Mouse (Mus musculus): ENCODE measurements around the gene Epp13. TPM values are rescaled to one million over a fixed set of nuclear protein-coding genes. Genes with fewer than 3 reads are reported as not detected.

The Epp13 gene
- total RNA-seq (2012; rRNA removed) (not detected in 2 replicates), total RNA-seq (2014; rRNA removed) (not detected in 2 replicates), polyA plus RNA-seq (2012; ENCODE audit: insufficient read length, low read depth) (not detected in 2 replicates)

GRCm38 (mm10) chr7:6252410-6252809, at the start of gene Epp13:
Gene Epp13 (plus strand): TSS chr7:6252710.
- dilution Hi-C loops (cut with MboI; ENCODE audit: extremely low pct_ligation_motif_present, extremely low pct_unique_long_range_greater_than_20kb, low sequenced_read_pairs), result no loop called here
- Histone ChIP-seq H3K4me3 (replicated peaks in 1 of 3; ENCODE audit: low read depth in 2 of 3, low read length in 2 of 3, poor library complexity in 1 of 3) (no peak within 1 kb of the TSS), H3K9ac (ENCODE audit: insufficient read depth, low read depth) (no peak within 1 kb of the TSS), H3K4me2 (ENCODE audit: insufficient read depth, low read depth, poor library complexity, severe bottlenecking) (no peak within 1 kb of the TSS), H3K9me3 (replicated peaks; ENCODE audit: low read length) (peaks cover 6% of the 10 kb centered on the region), H3K79me2 (replicated peaks; ENCODE audit: control insufficient read depth, extremely low read depth, insufficient read depth, poor library complexity, severe bottlenecking) (no peaks in the 10 kb centered on the region), H3K27ac (ENCODE audit: insufficient read depth, low read depth) (no peak within 1 kb of the TSS), H3K27me3 (replicated peaks) (peaks cover 51% of the 10 kb centered on the region), H3K4me1 (ENCODE audit: control insufficient read depth in 1 of 2, insufficient read depth in 2 of 2) (no peaks in the 10 kb centered on the region), H3K36me3 (replicated peaks in 1 of 2; ENCODE audit: control insufficient read depth in 1 of 2, insufficient read depth in 1 of 2, low read length in 1 of 2) (no peaks in the 10 kb centered on the region)
- in situ Hi-C loops (cut with MboI; ENCODE audit: low pct_ligation_motif_present, low pct_unique_long_range_greater_than_20kb, low sequenced_read_pairs), result no loop called here
- no peak for DNase-seq (ENCODE audit: extremely low read depth)
- TF ChIP-seq ZKSCAN1 (IDR thresholded peaks at IDR 0.05; ENCODE audit: borderline replicate concordance, low read depth, low read length), result no peak
- no peak for TF ChIP-seq ZC3H11A (IDR thresholded peaks at IDR 0.05; ENCODE audit: low read depth, low read length)
- TF ChIP-seq EP300 (IDR thresholded peaks at IDR 0.05; ENCODE audit: low read length), result no peak
- no peak for TF ChIP-seq E2F4 (IDR thresholded peaks at IDR 0.05; ENCODE audit: insufficient replicate concordance, low read depth, low read length)
- no peak for TF ChIP-seq MEF2A (IDR thresholded peaks at IDR 0.05; ENCODE audit: borderline replicate concordance, low read depth, low read length)
- no peak for TF ChIP-seq RCOR1 (conservative IDR thresholded peaks at IDR 0.05; ENCODE audit: low read depth, low read length)
- TF ChIP-seq IRF4 (IDR thresholded peaks at IDR 0.05; ENCODE audit: low read depth, low read length), result no peak
- TF ChIP-seq PAX5 (IDR thresholded peaks at IDR 0.05; ENCODE audit: low read length), result no peak
- no peak for TF ChIP-seq POLR2AphosphoS2 (IDR thresholded peaks at IDR 0.05; ENCODE audit: low read depth, low read length)
- TF ChIP-seq TCF12 (IDR thresholded peaks at IDR 0.05; ENCODE audit: low read depth, low read length), result no peak
- TF ChIP-seq MAFK (IDR thresholded peaks at IDR 0.05; ENCODE audit: insufficient replicate concordance, low read length), result no peak
- no peak for TF ChIP-seq JUND (conservative IDR thresholded peaks at IDR 0.05; ENCODE audit: low read depth, low read length)
- TF ChIP-seq GABPA (IDR thresholded peaks at IDR 0.05; ENCODE audit: insufficient replicate concordance, low read depth, low read length), result no peak
- no peak for TF ChIP-seq CHD2 (IDR thresholded peaks at IDR 0.05; ENCODE audit: low read length)

DNA sequence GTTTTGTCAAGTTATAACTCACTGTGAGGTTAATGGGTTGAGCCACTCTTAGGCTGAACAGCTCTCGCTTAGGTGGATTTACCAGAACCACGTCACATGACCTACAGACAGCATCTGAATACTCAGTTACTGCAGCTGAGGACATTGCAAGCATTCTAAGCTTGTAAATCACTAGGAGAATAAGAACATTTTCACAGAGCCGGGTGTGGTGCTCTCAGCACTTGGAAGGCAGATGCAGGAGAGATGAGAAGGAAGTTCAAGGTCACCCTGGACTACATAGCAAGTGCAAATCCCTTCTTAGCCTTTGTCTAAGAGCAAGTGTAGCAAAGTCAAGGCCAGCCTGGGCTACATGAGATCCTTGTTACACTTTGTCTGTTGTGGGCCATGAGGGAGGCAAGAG, 48.3 kb upstream of the Epp13 start:
- Histone ChIP-seq H3K36me3 (replicated peaks in 1 of 2; ENCODE audit: control insufficient read depth in 1 of 2, insufficient read depth in 1 of 2, low read length in 1 of 2) (no peaks in the 10 kb centered on the region), H3K4me3 (replicated peaks in 1 of 3; ENCODE audit: low read depth in 2 of 3, low read length in 2 of 3, poor library complexity in 1 of 3) (no peak overlapping the region), H3K27ac (ENCODE audit: insufficient read depth, low read depth) (no peak overlapping the region), H3K9ac (ENCODE audit: insufficient read depth, low read depth) (no peak overlapping the region), H3K4me2 (ENCODE audit: insufficient read depth, low read depth, poor library complexity, severe bottlenecking) (no peak overlapping the region), H3K27me3 (replicated peaks) (peaks cover 55% of the 10 kb centered on the region), H3K79me2 (replicated peaks; ENCODE audit: control insufficient read depth, extremely low read depth, insufficient read depth, poor library complexity, severe bottlenecking) (no peaks in the 10 kb centered on the region), H3K4me1 (ENCODE audit: control insufficient read depth in 1 of 2, insufficient read depth in 2 of 2) (no peaks in the 10 kb centered on the region), H3K9me3 (replicated peaks; ENCODE audit: low read length) (no peaks in the 10 kb centered on the region)
- TF ChIP-seq NRF1 (IDR thresholded peaks at IDR 0.05; ENCODE audit: low read depth, low read length) (no peak), PAX5 (IDR thresholded peaks at IDR 0.05; ENCODE audit: low read length) (no peak), MAFK (IDR thresholded peaks at IDR 0.05; ENCODE audit: insufficient replicate concordance, low read length) (no peak), RAD21 (IDR thresholded peaks at IDR 0.05; ENCODE audit: low read depth, low read length) (no peak), CHD2 (IDR thresholded peaks at IDR 0.05; ENCODE audit: low read length) (no peak), ETS1 (conservative IDR thresholded peaks at IDR 0.05; ENCODE audit: low read depth, low read length) (no peak), IRF4 (IDR thresholded peaks at IDR 0.05; ENCODE audit: low read depth, low read length) (no peak), MAZ (IDR thresholded peaks at IDR 0.05; ENCODE audit: low read depth, low read length) (no peak), KAT2A (IDR thresholded peaks at IDR 0.05; ENCODE audit: insufficient replicate concordance, low read length) (no peak), TBP (conservative IDR thresholded peaks at IDR 0.05; ENCODE audit: low read depth, low read length) (no peak), RCOR1 (conservative IDR thresholded peaks at IDR 0.05; ENCODE audit: low read depth, low read length) (no peak), NELFE (IDR thresholded peaks at IDR 0.05; ENCODE audit: low read depth, low read length) (no peak), USF2 (conservative IDR thresholded peaks at IDR 0.05; ENCODE audit: low read depth, low read length) (no peak), JUND (conservative IDR thresholded peaks at IDR 0.05; ENCODE audit: low read depth, low read length) (no peak)
- in situ Hi-C loops (cut with MboI; ENCODE audit: low pct_ligation_motif_present, low pct_unique_long_range_greater_than_20kb, low sequenced_read_pairs) (no loop called here), dilution Hi-C loops (cut with MboI; ENCODE audit: extremely low pct_ligation_motif_present, extremely low pct_unique_long_range_greater_than_20kb, low sequenced_read_pairs) (no loop called here)
- DNase-seq (ENCODE audit: extremely low read depth), result no peak

All from CH12.LX (cell line).